Mouse (Mus musculus) megakaryocyte-erythroid progenitor cell, adult 5-6 weeks (primary cell): ENCODE measurements around the gene Ehd1. TPM values are rescaled to one million over a fixed set of nuclear protein-coding genes. Genes with fewer than 3 reads are reported as not detected.

Experiments used
- ATAC-seq: replicated peaks from 2 replicates; pipeline ENCODE4 v1.8.0; 2016; ENCODE audit warnings: mild to moderate bottlenecking, inconsistent platforms; ENCODE audit not compliant: severe bottlenecking, poor library complexity, low FRiP score, low TSS enrichment
- total RNA-seq, 2 experiments: library from RNA; stranded (forward) in 1 of 2; stranded (reverse) in 1 of 2; fragments of 200-1000, 215-1000 nt in 1 of 2; fragments of >200 nt in 1 of 2; fragmentation: Nextera tagmentation in 1 of 2; gene quantifications; 2 replicates each; pipeline ENCODE4 v1.2.3; 2014 to 2017

Gene Ehd1
- total RNA-seq (2014; fragmentation: Nextera tagmentation) (50.0 and 60.7 TPM in 2 replicates), total RNA-seq (2017) (26.7 and 62.5 TPM in 2 replicates)

- ATAC-seq = peak; percentile 92
Observed at GRCm38 (mm10) chr19:6276426-6277421, at the start of gene Ehd1. Gene Ehd1 (plus strand): TSS chr19:6276725.

- no peak for ATAC-seq
Observed at GRCm38 (mm10) chr19:6226763-6227162, 49.8 kb upstream of the Ehd1 start.

GRCm38 (mm10) chr19:6227864-6228263, 48.7 kb upstream of the Ehd1 start:
- no peak for ATAC-seq

GRCm38 (mm10) chr19:6230411-6230810, 46.1 kb upstream of the Ehd1 start:
- no peak for ATAC-seq

GRCm38 (mm10) chr19:6231036-6231435, 45.5 kb upstream of the Ehd1 start:
- ATAC-seq = no peak

GRCm38 (mm10) chr19:6233647-6234046, 42.9 kb upstream of the Ehd1 start:
- no peak for ATAC-seq

GRCm38 (mm10) chr19:6234337-6235083, 42.0 kb upstream of the Ehd1 start:
- peak; percentile 78 for ATAC-seq

- peak; percentile 58 for ATAC-seq
Observed at GRCm38 (mm10) chr19:6235084-6236052, 41.2 kb upstream of the Ehd1 start, which contains the start of gene Ppp2r5b. Gene Ppp2r5b (minus strand): TSS chr19:6235872.

- ATAC-seq = peak; percentile 75
Observed at GRCm38 (mm10) chr19:6236053-6236441, 40.5 kb upstream of the Ehd1 start.

GRCm38 (mm10) chr19:6236842-6237241, 39.7 kb upstream of the Ehd1 start:
- no peak for ATAC-seq

GRCm38 (mm10) chr19:6238740-6239139, 37.8 kb upstream of the Ehd1 start:
- no peak for ATAC-seq

- no peak for ATAC-seq
Observed at GRCm38 (mm10) chr19:6240136-6240535, 36.4 kb upstream of the Ehd1 start.

- no peak for ATAC-seq
Observed at GRCm38 (mm10) chr19:6240725-6241124, 35.8 kb upstream of the Ehd1 start.

GRCm38 (mm10) chr19:6241274-6242107, 35.0 kb upstream of the Ehd1 start, which contains the start of gene Atg2a:
Gene Atg2a (plus strand): TSS chr19:6241668.
- peak; percentile 86 for ATAC-seq

- peak; percentile 64 for ATAC-seq
Observed at GRCm38 (mm10) chr19:6242281-6242680, 34.2 kb upstream of the Ehd1 start.

GRCm38 (mm10) chr19:6243226-6243625, 33.3 kb upstream of the Ehd1 start:
- ATAC-seq = no peak

- ATAC-seq = no peak
Observed at GRCm38 (mm10) chr19:6245806-6246205, 30.7 kb upstream of the Ehd1 start.
